Mouse (Mus musculus): Measurements from ENCODE around the gene Bace2. TPM values are rescaled to one million over a fixed set of nuclear protein-coding genes. Genes with fewer than 3 reads are reported as not detected.

The Bace2 gene
- polyA plus RNA-seq (2014; fragmentation: Nextera tagmentation; extraction: Ambion mirVana) = 64.8 and 82.0 TPM in 2 replicates

- H3K4me2 ChIP-seq (ENCODE audit: low read length) = peak within 1 kb of the TSS; percentile 84
- no peaks in the 10 kb centered on the region for H3K9me3 ChIP-seq (ENCODE audit: control insufficient read depth, low read length)
- no peaks in the 10 kb centered on the region for H3K36me3 ChIP-seq (ENCODE audit: control insufficient read depth, insufficient read depth, low read length)
- H3K9ac ChIP-seq (ENCODE audit: low read length) = peak within 1 kb of the TSS; percentile 63
- no peaks in the 10 kb centered on the region for H3K27me3 ChIP-seq (ENCODE audit: control insufficient read depth, insufficient read depth, low read length)
- H3K27ac ChIP-seq (replicated peaks in 1 of 2; ENCODE audit: control insufficient read depth in 1 of 2, insufficient read depth in 1 of 2, low read depth in 2 of 2, low read length in 2 of 2) = peak within 1 kb of the TSS; percentile 31 to 52; a peak in 3 of 4 replicates
- peaks cover 2 to 29% of the 10 kb centered on the region in 2 experiments; a peak in 3 of 4 replicates for H3K4me1 ChIP-seq (ENCODE audit: control insufficient read depth in 2 of 2, insufficient read depth in 2 of 2, low read length in 2 of 2)
- H3K4me3 ChIP-seq (ENCODE audit: control insufficient read depth in 1 of 2, insufficient read depth in 1 of 2, low read depth in 1 of 2, low read length in 2 of 2) = peak within 1 kb of the TSS; percentile 56 to 62
- under 1% methylated on average over 58 of the region's 58 CpGs for WGBS
- ATAC-seq (ENCODE audit: insufficient number of reproducible peaks, insufficient read depth, low FRiP score, low read depth) = peak; percentile 78
Observed at GRCm38 (mm10) chr16:97356499-97357187, at the start of gene Bace2. Bace2 (plus strand) TSS chr16:97356742.

GRCm38 (mm10) chr16:97307594-97307993 lies 48.9 kb upstream of the Bace2 start:
- Histone ChIP-seq H3K27me3 (ENCODE audit: control insufficient read depth, insufficient read depth, low read length) (no peaks in the 10 kb centered on the region), H3K9ac (ENCODE audit: low read length) (no peak overlapping the region), H3K4me2 (ENCODE audit: low read length) (no peak overlapping the region), H3K36me3 (ENCODE audit: control insufficient read depth, insufficient read depth, low read length) (no peaks in the 10 kb centered on the region), H3K27ac (replicated peaks in 1 of 2; ENCODE audit: control insufficient read depth in 1 of 2, insufficient read depth in 1 of 2, low read depth in 2 of 2, low read length in 2 of 2) (no peak overlapping the region), H3K4me1 (ENCODE audit: control insufficient read depth in 2 of 2, insufficient read depth in 2 of 2, low read length in 2 of 2) (peaks cover 0 to 9% of the 10 kb centered on the region in 2 experiments; a peak in 2 of 4 replicates), H3K4me3 (ENCODE audit: control insufficient read depth in 1 of 2, insufficient read depth in 1 of 2, low read depth in 1 of 2, low read length in 2 of 2) (no peak overlapping the region), H3K9me3 (ENCODE audit: control insufficient read depth, low read length) (no peaks in the 10 kb centered on the region)
- 65% methylated on average over 4 of the region's 4 CpGs for WGBS
- no peak for ATAC-seq (ENCODE audit: insufficient number of reproducible peaks, insufficient read depth, low FRiP score, low read depth)

DNA sequence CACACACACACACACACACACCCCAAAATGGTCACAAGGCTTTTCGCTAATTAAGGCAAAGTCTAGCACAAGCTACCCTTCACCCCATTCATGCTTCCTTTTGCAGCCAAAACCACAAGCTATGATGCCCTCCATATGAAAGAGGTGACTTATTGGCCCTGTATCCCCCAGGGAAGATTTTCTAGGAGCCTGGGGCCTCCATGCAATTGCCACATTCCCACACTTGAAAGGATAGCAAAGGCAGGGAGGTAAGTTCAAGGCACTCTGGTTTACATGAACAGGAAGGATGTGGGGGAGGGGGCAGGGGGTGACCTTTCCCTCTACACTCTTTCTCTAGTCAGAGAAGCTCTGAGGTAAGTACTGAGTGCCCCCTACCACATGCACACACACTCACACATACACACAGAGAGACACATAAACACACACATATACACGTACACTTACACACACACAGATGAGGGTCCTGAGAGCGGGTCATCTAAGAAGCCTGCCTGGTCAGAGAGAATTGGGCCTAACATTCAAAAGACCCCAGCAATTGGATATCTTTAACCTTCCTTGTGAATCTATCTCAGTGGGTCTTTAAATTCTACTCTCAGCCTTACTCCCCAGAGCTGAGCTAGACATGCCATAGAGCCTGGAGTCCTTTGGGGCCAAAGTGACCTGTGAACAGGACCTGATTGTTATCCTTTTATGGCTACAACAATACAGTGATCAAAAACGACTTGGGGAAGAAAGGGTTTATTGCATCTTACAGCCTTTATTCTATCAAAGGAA lies 46.6 kb upstream of the Bace2 start:
- ATAC-seq (ENCODE audit: insufficient number of reproducible peaks, insufficient read depth, low FRiP score, low read depth) = no peak
- 62% methylated on average over 4 of the region's 4 CpGs for WGBS

DNA sequence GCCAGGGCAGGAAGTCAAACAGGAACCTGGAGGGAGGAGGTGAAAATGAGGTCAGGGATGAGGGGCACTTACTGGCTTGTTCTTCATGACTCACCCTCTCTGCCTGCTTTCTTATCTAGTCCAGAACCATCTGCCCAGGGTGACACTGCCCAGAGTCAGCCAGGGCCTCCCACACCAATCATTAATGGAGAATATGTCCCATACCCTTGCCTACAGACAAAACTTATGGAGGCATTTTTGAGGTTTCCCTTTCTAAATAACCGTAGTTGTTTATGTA lies 46.0 kb upstream of the Bace2 start:
- no peak overlapping the region for H3K9ac ChIP-seq (ENCODE audit: low read length)
- H3K36me3 ChIP-seq (ENCODE audit: control insufficient read depth, insufficient read depth, low read length) = no peaks in the 10 kb centered on the region
- H3K4me1 ChIP-seq (ENCODE audit: control insufficient read depth in 2 of 2, insufficient read depth in 2 of 2, low read length in 2 of 2) = peaks cover 0 to 13% of the 10 kb centered on the region in 2 experiments; a peak in 3 of 4 replicates
- peak; percentile 73; the same call in 1 of the 2 replicates for ATAC-seq (ENCODE audit: insufficient number of reproducible peaks, insufficient read depth, low FRiP score, low read depth)
- no peak overlapping the region for H3K4me3 ChIP-seq (ENCODE audit: control insufficient read depth in 1 of 2, insufficient read depth in 1 of 2, low read depth in 1 of 2, low read length in 2 of 2)
- 37% methylated on average over 1 of the region's 1 CpGs for WGBS
- H3K27ac ChIP-seq (replicated peaks in 1 of 2; ENCODE audit: control insufficient read depth in 1 of 2, insufficient read depth in 1 of 2, low read depth in 2 of 2, low read length in 2 of 2) = peak overlapping the region in 1 of 2 experiments; percentile 55; a peak in 1 of 4 replicates
- H3K4me2 ChIP-seq (ENCODE audit: low read length) = no peak overlapping the region
- H3K27me3 ChIP-seq (ENCODE audit: control insufficient read depth, insufficient read depth, low read length) = no peaks in the 10 kb centered on the region
- no peaks in the 10 kb centered on the region for H3K9me3 ChIP-seq (ENCODE audit: control insufficient read depth, low read length)

More for the DNA sequence above, 46.6 kb upstream of the Bace2 start:
- no peak overlapping the region for H3K4me3 ChIP-seq (ENCODE audit: control insufficient read depth in 1 of 2, insufficient read depth in 1 of 2, low read depth in 1 of 2, low read length in 2 of 2)
- H3K27me3 ChIP-seq (ENCODE audit: control insufficient read depth, insufficient read depth, low read length) = no peaks in the 10 kb centered on the region
- H3K36me3 ChIP-seq (ENCODE audit: control insufficient read depth, insufficient read depth, low read length) = no peaks in the 10 kb centered on the region
- H3K27ac ChIP-seq (replicated peaks in 1 of 2; ENCODE audit: control insufficient read depth in 1 of 2, insufficient read depth in 1 of 2, low read depth in 2 of 2, low read length in 2 of 2) = peak overlapping the region; percentile 43 to 55; a peak in 2 of 4 replicates
- no peak overlapping the region for H3K9ac ChIP-seq (ENCODE audit: low read length)
- no peaks in the 10 kb centered on the region for H3K9me3 ChIP-seq (ENCODE audit: control insufficient read depth, low read length)
- H3K4me1 ChIP-seq (ENCODE audit: control insufficient read depth in 2 of 2, insufficient read depth in 2 of 2, low read length in 2 of 2) = peaks cover 0 to 13% of the 10 kb centered on the region in 2 experiments; a peak in 3 of 4 replicates
- H3K4me2 ChIP-seq (ENCODE audit: low read length) = no peak overlapping the region

- no peaks in the 10 kb centered on the region for H3K36me3 ChIP-seq (ENCODE audit: control insufficient read depth, insufficient read depth, low read length)
- H3K27me3 ChIP-seq (ENCODE audit: control insufficient read depth, insufficient read depth, low read length) = no peaks in the 10 kb centered on the region
- H3K9ac ChIP-seq (ENCODE audit: low read length) = no peak overlapping the region
- no peak overlapping the region for H3K27ac ChIP-seq (replicated peaks in 1 of 2; ENCODE audit: control insufficient read depth in 1 of 2, insufficient read depth in 1 of 2, low read depth in 2 of 2, low read length in 2 of 2)
- WGBS = 26% methylated on average over 10 of the region's 10 CpGs
- H3K4me2 ChIP-seq (ENCODE audit: low read length) = no peak overlapping the region
- H3K4me1 ChIP-seq (ENCODE audit: control insufficient read depth in 2 of 2, insufficient read depth in 2 of 2, low read length in 2 of 2) = peaks cover 0 to 13% of the 10 kb centered on the region in 2 experiments; a peak in 2 of 4 replicates
- ATAC-seq (ENCODE audit: insufficient number of reproducible peaks, insufficient read depth, low FRiP score, low read depth) = no peak
- H3K9me3 ChIP-seq (ENCODE audit: control insufficient read depth, low read length) = no peaks in the 10 kb centered on the region
- no peak overlapping the region for H3K4me3 ChIP-seq (ENCODE audit: control insufficient read depth in 1 of 2, insufficient read depth in 1 of 2, low read depth in 1 of 2, low read length in 2 of 2)
Observed at GRCm38 (mm10) chr16:97312960-97313686, 43.4 kb upstream of the Bace2 start.

DNA sequence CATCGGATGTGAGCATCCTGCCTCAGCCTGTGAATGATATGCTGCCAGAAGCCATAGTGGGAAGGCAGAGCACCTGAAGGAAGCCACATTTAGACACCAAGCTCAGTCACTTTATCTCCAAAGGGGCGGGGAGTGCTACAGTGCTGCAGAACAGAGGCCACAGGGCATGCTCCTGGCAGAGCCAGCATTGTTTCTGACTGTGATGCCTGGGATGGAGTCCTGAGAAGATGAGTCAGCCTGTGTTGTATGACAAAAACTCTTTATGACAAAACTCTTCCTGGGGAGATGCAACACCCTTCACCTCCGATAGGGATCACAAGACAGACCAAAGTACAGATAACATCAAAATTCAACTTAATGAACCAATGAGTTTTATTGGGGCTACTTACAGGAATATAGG lies 35.0 kb upstream of the Bace2 start:
- no peak for ATAC-seq (ENCODE audit: insufficient number of reproducible peaks, insufficient read depth, low FRiP score, low read depth)
- H3K36me3 ChIP-seq (ENCODE audit: control insufficient read depth, insufficient read depth, low read length) = no peaks in the 10 kb centered on the region
- H3K4me3 ChIP-seq (ENCODE audit: control insufficient read depth in 1 of 2, insufficient read depth in 1 of 2, low read depth in 1 of 2, low read length in 2 of 2) = no peak overlapping the region
- no peaks in the 10 kb centered on the region for H3K27me3 ChIP-seq (ENCODE audit: control insufficient read depth, insufficient read depth, low read length)
- no peak overlapping the region for H3K9ac ChIP-seq (ENCODE audit: low read length)
- H3K4me2 ChIP-seq (ENCODE audit: low read length) = no peak overlapping the region
- no peaks in the 10 kb centered on the region for H3K9me3 ChIP-seq (ENCODE audit: control insufficient read depth, low read length)
- H3K4me1 ChIP-seq (ENCODE audit: control insufficient read depth in 2 of 2, insufficient read depth in 2 of 2, low read length in 2 of 2) = no peaks in the 10 kb centered on the region
- 58% methylated on average over 3 of the region's 3 CpGs for WGBS
- no peak overlapping the region for H3K27ac ChIP-seq (replicated peaks in 1 of 2; ENCODE audit: control insufficient read depth in 1 of 2, insufficient read depth in 1 of 2, low read depth in 2 of 2, low read length in 2 of 2)

- Histone ChIP-seq H3K36me3 (ENCODE audit: control insufficient read depth, insufficient read depth, low read length) (no peaks in the 10 kb centered on the region), H3K4me3 (ENCODE audit: control insufficient read depth in 1 of 2, insufficient read depth in 1 of 2, low read depth in 1 of 2, low read length in 2 of 2) (no peak overlapping the region), H3K4me2 (ENCODE audit: low read length) (no peak overlapping the region), H3K4me1 (ENCODE audit: control insufficient read depth in 2 of 2, insufficient read depth in 2 of 2, low read length in 2 of 2) (no peaks in the 10 kb centered on the region), H3K27me3 (ENCODE audit: control insufficient read depth, insufficient read depth, low read length) (no peaks in the 10 kb centered on the region), H3K27ac (replicated peaks in 1 of 2; ENCODE audit: control insufficient read depth in 1 of 2, insufficient read depth in 1 of 2, low read depth in 2 of 2, low read length in 2 of 2) (no peak overlapping the region), H3K9ac (ENCODE audit: low read length) (no peak overlapping the region), H3K9me3 (ENCODE audit: control insufficient read depth, low read length) (no peaks in the 10 kb centered on the region)
- ATAC-seq (ENCODE audit: insufficient number of reproducible peaks, insufficient read depth, low FRiP score, low read depth) = no peak
Observed at GRCm38 (mm10) chr16:97322604-97323003, 33.9 kb upstream of the Bace2 start.
